Mouse (Mus musculus) activated CD4-positive, CD25-positive, alpha-beta regulatory T cell, adult 4 months (primary cell): Measurements from ENCODE around the gene Txk. TPM values are rescaled to one million over a fixed set of nuclear protein-coding genes. Genes with fewer than 3 reads are reported as not detected.

ENCODE experiments used
- ATAC-seq: one replicate; pipeline ENCODE4 v1.8.0; 2017
- polyA plus RNA-seq, 2 experiments: library from polyadenylated mRNA; unstranded; fragments of 100-300 nt; shearing (Covaris generic); gene quantifications; one replicate each; pipeline ENCODE4 v1.2.1; 2017

Txk gene
- 10 to 100 TPM; 59.1 to 67.0 TPM for polyA plus RNA-seq

DNA sequence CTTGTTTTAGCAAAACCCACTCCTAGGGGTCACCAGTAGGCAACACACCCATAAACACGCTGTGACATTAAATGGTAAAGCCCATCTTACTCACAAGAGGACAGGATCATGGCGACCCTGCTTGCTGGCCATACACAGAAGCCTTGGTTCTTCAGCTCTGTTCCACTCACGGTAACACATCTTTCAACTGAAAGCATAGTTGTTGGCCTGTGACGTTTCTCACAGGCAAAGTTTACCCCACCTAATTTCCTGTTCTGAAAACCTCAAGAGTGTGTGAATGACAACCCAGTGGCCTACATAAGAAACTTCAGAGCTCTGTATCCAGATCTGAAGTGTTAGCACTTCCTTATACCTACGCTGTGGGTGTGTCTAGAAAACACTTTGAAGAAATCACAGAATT lies at the start of gene Txk:
TSS of gene Txk (minus strand) at position 193 of the 400 bp plus-strand sequence.
- ATAC-seq: peak; percentile 94

GRCm38 (mm10) chr5:72798563-72798962 lies 46.0 kb upstream of the Txk start:
- no peak for ATAC-seq

DNA sequence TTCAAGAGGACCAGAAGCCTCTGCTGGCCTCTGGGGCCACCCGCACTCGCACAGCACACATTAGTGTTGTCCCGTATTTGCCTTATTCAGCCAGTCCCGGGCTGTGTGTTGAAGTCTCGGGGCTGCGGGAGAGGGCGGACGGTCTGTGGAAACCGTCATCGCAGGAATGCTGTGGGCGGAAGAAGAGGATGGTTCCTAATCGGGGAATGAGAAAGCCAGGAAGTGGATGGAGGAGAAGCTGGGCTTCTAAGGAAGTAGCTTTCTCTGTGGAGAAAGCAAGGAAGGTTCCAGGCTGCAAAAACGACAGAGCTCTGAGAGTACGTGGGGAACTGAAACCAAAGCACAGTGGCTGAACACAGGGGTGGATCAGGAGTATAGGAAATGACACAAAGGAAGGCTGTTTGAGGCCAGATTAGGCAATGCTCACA lies 43.6 kb upstream of the Txk start:
- ATAC-seq: no peak

GRCm38 (mm10) chr5:72793309-72793850 lies 40.8 kb upstream of the Txk start:
- no peak for ATAC-seq

DNA sequence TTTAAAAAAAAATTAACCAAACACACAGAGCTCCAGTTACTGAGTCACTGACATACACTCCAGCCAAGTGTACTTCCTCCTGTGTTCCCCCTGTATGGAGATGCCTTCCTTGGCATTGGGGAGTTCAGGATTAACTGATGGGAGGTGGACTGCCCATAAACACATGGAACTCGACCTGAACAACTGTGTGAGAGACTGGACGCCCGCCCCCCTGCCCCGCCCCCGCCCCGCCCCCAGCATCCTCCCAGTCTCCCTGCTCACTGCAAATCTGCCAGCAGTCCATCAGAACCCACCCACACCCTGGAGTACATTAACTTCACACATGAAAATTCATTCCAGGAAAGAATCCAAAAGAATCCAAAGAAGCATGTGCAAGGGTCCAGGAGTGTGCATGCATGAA lies 39.2 kb upstream of the Txk start:
- ATAC-seq: no peak

- ATAC-seq: no peak
Observed at GRCm38 (mm10) chr5:72791386-72791785, 38.8 kb upstream of the Txk start.

DNA sequence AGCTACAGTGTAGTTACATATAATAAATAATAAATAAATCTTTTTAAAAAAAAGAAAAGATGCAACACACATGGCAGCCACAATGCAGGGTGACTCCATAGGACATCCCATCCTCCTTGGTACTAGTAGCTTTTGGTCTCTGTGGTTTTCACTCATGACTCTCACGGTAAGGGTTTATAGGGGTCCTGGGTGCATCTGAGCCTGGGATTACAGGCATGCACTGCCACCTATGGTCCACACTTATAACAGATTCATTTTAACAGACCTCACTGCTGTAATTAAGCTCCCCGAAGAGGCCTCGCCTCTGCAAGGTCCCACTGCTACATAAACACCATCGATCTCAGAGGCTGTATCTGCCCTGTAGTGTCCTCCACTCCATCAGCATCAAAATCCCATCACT lies 32.9 kb upstream of the Txk start:
- ATAC-seq: no peak

GRCm38 (mm10) chr5:72784719-72785118 lies 32.1 kb upstream of the Txk start:
- ATAC-seq: no peak

DNA sequence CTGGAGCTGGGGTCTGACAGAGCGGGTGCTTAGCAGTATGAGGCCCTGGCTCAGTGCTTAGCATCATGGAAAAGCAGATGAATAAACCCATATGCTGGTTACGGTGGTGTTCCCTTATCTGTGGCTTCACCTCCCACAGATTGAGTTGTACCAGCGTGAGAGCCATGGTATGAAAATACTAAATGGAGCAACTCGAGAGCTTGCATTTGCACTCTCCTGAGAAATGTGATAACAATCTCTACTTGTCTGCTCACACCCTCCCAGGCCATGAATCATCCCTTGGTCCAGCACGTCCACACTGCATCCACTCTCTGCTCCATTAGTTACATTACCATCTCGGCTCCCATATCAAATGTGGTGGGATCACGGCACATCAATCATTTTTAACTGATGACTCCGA lies 31.4 kb upstream of the Txk start:
- no peak for ATAC-seq

DNA sequence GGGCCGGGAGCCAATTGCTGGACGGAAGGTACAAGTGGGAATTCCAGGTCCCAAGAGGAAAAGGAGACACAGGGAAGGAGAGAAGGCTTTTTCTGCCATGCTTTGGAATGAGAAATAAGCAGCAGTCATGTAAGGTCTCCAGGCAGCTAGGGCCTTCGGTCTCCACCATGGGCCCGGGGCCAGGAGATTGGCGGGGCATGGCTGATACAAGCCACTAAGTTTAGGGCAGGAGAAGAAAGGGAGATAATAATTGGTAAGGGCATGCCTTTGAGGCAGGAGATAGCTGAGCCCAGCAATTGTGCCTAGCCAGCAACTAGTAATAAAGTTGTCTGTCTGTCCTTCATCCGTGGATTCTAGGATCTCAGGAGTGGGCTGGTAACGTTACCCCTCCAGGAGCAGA lies 30.5 kb upstream of the Txk start:
- ATAC-seq: no peak

GRCm38 (mm10) chr5:72781776-72782175 lies 29.2 kb upstream of the Txk start:
- ATAC-seq: no peak

GRCm38 (mm10) chr5:72776595-72776994 lies 24.0 kb upstream of the Txk start:
- no peak for ATAC-seq

DNA sequence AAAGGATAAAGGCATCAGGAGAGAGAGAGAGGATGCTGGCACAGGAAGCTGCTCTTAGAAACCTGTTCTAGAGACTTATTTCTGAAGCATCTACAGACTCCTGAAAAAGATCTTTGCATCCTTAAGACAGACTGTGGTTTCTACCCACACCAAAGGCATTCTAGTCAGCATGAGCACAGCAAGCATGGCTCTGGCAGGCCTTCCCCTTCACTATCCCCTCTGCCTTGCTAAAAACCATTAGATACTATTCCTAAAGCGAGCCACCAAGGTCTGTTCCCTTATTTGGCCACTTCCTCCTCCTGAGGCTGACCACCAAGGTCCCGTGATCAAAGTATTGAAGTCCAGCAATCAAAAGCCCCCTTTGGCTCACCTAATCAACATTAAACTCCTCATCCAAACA lies 23.6 kb upstream of the Txk start:
- no peak for ATAC-seq

DNA sequence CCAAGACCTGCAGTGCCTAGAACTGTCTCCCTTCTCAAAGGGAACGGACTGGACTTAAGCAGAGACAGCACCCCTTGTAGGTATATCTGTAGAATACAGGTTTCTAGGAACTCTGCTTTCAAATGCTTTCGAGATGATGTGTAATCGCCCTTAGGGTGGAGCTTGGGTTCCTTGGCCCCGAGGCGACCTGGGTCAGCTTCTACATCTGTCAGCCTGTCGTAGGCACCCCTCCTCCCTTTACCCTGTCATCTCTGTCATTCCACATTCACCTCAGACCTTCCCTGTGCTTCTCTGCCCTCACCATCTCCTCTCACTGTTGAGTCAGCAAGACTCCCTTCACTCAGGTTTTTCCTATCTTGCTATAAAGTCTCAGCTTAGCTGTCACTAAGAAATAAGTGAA lies 17.3 kb upstream of the Txk start:
- no peak for ATAC-seq

- ATAC-seq: no peak
Observed at GRCm38 (mm10) chr5:72763546-72763945, 11.0 kb upstream of the Txk start.

- no peak for ATAC-seq
Observed at GRCm38 (mm10) chr5:72763025-72763424, 10.4 kb upstream of the Txk start.

- no peak for ATAC-seq
Observed at GRCm38 (mm10) chr5:72761758-72762157, 9.2 kb upstream of the Txk start.

- ATAC-seq: peak; percentile 77
Observed at GRCm38 (mm10) chr5:72761237-72761636, 8.7 kb upstream of the Txk start.

DNA sequence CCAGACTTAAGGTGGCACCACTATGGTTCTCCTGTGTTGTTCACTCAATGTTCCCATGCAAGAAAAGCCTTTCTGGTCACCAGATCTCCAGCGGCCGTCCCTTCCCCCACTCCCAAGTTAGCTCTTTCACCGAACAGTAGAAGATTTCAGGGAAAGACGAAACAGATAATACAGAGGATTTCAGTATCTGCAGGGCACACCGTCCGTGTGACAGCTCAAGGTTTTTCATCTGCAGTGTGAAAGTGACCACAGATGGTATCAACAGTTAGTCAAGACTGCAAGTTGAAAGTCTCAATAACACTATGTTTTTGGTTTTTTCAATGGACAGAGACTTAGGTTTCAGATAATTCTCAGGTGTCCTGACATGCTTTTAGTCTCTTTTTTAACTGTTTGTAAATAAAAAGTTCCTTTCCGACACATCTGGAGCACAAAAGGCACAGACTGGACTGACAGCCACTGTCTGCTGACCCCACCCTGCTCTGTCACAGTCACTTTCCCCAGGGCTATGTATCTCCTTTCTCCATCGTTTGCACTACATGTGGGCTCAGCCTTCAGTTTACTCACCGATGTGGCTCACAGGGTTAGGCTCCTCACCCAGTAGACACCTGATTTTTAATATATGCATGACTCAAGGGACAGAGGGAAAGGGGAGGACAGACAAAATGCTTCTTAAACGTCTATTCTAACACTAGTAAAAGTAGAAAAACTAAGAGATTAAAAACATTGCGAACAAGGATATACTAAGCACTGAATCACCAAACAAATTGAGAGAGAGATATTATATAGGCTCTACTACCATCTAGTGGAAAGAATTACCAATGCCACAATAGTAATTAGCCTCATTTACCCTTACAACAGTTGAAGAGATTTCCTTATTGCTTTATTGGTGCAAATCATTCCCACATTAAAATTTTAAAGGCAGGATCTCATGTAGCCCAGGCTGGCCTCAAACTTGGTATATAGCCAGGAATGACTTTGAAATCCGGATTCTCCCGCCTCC lies 6.6 kb upstream of the Txk start:
- peak; percentile 54 for ATAC-seq

DNA sequence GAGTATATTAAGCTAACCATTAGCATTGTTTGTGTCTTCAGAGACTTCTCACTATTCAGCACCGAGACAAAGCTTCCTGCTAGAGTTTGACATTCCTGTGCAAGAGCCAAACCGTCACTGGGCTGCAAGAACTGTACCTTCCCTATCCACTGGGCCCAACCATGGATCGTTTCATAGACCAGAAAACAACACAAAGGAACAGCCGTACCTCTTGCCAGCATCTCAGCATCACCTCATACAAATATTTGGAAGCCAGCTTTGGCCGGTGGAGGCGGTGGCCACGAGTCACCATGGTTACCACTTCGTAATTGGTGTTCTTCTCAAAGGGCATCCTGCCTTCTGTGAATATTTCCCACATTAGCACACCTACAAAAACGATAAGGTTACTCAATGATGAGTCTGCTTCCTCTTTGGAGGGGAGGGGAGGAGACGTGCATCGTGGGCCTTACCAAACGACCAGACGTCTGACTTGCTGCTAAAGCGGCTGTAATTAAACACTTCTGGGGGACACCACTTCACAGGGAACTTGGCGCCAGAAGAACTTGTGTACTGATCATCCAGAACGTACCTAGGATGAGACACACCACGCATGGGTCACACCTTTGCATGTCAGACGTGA lies 4.7 kb upstream of the Txk start:
- peak; percentile 13 for ATAC-seq

DNA sequence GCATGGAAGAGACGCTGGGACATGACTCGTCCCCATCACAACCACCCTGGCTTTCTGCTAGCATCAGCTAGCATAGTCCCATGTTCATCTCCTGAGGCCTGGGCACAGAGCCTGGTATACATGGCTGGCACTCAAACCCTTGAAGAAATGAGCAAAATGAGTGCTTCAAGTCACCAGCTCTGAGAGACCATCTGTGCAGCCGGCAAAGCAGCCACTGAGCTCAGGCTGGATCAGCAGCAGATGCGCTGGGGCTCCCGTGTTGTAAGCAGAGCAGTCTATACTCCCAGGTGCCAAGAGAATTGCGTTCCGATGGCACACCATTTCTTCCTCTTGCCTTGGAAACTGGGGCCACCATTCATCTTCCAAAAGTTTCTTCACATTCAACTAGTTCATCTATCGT lies 3.4 kb upstream of the Txk start:
- no peak for ATAC-seq

DNA sequence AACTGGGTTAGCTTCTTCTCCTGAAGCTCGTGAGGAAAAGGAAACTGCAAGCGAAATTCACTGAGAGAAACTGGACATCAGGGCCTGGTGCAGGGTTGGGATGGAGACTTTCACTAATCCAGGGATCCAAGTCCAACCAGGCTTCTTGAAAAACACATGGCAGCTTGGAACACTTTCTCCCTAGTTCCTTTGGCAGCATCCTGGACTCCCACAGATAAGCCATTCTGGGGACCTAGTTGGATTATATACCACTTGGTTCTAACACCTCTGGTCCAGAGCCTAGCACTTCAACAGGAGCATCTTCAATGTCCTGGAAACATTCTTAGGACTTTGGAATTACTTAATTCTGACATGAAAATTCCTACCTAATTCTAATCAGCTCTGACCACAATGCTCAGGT lies 2.5 kb upstream of the Txk start:
- no peak for ATAC-seq

- no peak for ATAC-seq
Observed at GRCm38 (mm10) chr5:72751056-72751758, 1.4 kb downstream of the Txk start.
